Mouse (Mus musculus): Measurements from ENCODE around the gene Pdia3.
A peak's percentile ranks its signal among the peaks of the same experiment; 100 is the strongest.
"Not testable (repeated sequence)": the region's sequence is repeated elsewhere in the genome, so short reads cannot be mapped to it uniquely, and the experiment has no call there.

Gene Pdia3

GRCm38 (mm10) chr2:121442259-121443067 lies 28.9 kb downstream of the Pdia3 start:
- DNase-seq (ENCODE audit: low spot score), result peak; percentile 68

- no peak for DNase-seq (ENCODE audit: low spot score)
These were observed 29.4 kb downstream of the Pdia3 start for GRCm38 (mm10) chr2:121443068-121443349.

GRCm38 (mm10) chr2:121444178-121444577 lies 30.6 kb downstream of the Pdia3 start, which contains the start of gene Ell3:
Gene Ell3 (minus strand): TSS chr2:121444278.
- DNase-seq (ENCODE audit: low spot score), result no peak

- DNase-seq (ENCODE audit: low spot score), result no peak
These were observed 31.5 kb downstream of the Pdia3 start for GRCm38 (mm10) chr2:121445117-121445516.

- DNase-seq (ENCODE audit: low spot score), result no peak
These were observed 32.9 kb downstream of the Pdia3 start for GRCm38 (mm10) chr2:121446506-121446905.

GRCm38 (mm10) chr2:121447006-121447405 lies 33.4 kb downstream of the Pdia3 start:
- no peak for DNase-seq (ENCODE audit: low spot score)

- peak; percentile 23 for DNase-seq (ENCODE audit: low spot score)
These were observed 34.6 kb downstream of the Pdia3 start for GRCm38 (mm10) chr2:121448136-121448535.

GRCm38 (mm10) chr2:121448739-121449535 lies 35.4 kb downstream of the Pdia3 start, which contains the start of gene Serf2:
Gene Serf2 (plus strand): TSS chr2:121449195.
- DNase-seq (ENCODE audit: low spot score), result peak; percentile 99

GRCm38 (mm10) chr2:121449545-121450011 lies 36.0 kb downstream of the Pdia3 start:
- DNase-seq (ENCODE audit: low spot score), result no peak

GRCm38 (mm10) chr2:121450093-121450492 lies 36.5 kb downstream of the Pdia3 start:
- DNase-seq (ENCODE audit: low spot score), result no peak

GRCm38 (mm10) chr2:121452361-121452760 lies 38.8 kb downstream of the Pdia3 start:
- no peak for DNase-seq (ENCODE audit: low spot score)

- no peak for DNase-seq (ENCODE audit: low spot score)
These were observed 39.4 kb downstream of the Pdia3 start, which contains the start of gene Hypk for GRCm38 (mm10) chr2:121452990-121453389. Gene Hypk (plus strand): TSS chr2:121453290.

GRCm38 (mm10) chr2:121453917-121454316 lies 40.3 kb downstream of the Pdia3 start:
- no peak for DNase-seq (ENCODE audit: low spot score)

GRCm38 (mm10) chr2:121455534-121455933 lies 42.0 kb downstream of the Pdia3 start:
- DNase-seq (ENCODE audit: low spot score), result no peak

GRCm38 (mm10) chr2:121456692-121457642 lies 43.4 kb downstream of the Pdia3 start, which contains the start of gene Serinc4:
Gene Serinc4 (minus strand): TSS chr2:121456781.
- peak; percentile 78 for DNase-seq (ENCODE audit: low spot score)

GRCm38 (mm10) chr2:121460071-121460470 lies 46.5 kb downstream of the Pdia3 start:
- DNase-seq (ENCODE audit: low spot score), result no peak

GRCm38 (mm10) chr2:121468982-121469381 lies 55.4 kb downstream of the Pdia3 start:
- DNase-seq (ENCODE audit: low spot score), result not testable (repeated sequence)

- DNase-seq (ENCODE audit: low spot score), result not testable (repeated sequence)
These were observed 59.2 kb downstream of the Pdia3 start for GRCm38 (mm10) chr2:121472783-121473182.

- DNase-seq (ENCODE audit: low spot score), result peak; percentile 63
These were observed 60.0 kb downstream of the Pdia3 start, which contains the start of gene Mfap1b for GRCm38 (mm10) chr2:121473301-121474179. Gene Mfap1b (minus strand): TSS chr2:121474067.

GRCm38 (mm10) chr2:121474180-121474535 lies 60.6 kb downstream of the Pdia3 start:
- DNase-seq (ENCODE audit: low spot score), result no peak

- DNase-seq (ENCODE audit: low spot score), result not testable (repeated sequence)
These were observed 61.7 kb downstream of the Pdia3 start for GRCm38 (mm10) chr2:121475306-121475705.

Data from urinary bladder, postnatal 25 days (tissue).